Mouse (Mus musculus): ENCODE results near the gene P2ry2.

The P2ry2 gene

DNA sequence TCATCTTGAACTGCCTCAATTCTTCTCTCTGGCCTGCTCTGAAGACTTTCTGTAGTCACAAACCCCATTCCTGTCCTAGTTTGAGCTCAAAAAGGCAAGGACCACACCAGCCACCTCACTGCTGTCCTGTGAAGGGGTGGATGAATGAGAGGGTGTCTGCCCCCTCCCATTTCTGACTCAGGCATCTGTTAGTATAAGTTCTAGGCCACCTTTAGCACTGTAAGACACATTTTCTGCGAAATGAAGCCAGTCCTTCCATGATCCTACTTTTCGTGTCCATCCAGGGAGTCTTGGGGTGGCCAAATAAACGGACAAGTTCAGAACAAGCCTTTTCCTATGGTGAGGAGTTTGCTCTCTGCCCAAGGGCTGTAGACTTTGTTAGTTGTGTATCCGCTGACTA is at the start of gene P2ry2:
Gene P2ry2, minus strand, starts transcription at position 326 of the 400 bp plus-strand sequence.
- no peak for DNase-seq (ENCODE audit: low read depth, low spot score)

- no peak for DNase-seq (ENCODE audit: low read depth, low spot score)
Measured at GRCm38 (mm10) chr7:101062246-101062645, 49.6 kb upstream of the P2ry2 start.

DNA sequence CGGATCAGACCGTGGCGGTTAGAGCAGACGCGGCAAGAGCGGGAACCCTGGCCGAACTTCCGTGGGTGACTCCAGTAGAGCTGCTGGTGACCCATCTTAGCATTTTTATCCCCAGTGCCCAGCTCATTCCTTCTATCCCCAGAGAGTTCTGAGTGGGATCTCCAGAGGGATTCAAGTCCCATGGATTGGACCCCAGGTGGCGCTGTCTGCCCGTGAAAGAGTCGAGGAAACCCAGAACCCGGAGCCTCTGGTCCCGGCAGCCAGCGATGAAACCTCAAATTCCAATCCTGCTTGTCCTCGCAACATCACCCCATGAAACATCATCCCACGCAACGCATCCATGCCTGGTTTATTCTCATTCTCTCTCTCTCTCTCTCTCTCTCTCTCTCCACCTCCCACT is 48.7 kb upstream of the P2ry2 start:
- DNase-seq (ENCODE audit: low read depth, low spot score) = peak; percentile 64

DNA sequence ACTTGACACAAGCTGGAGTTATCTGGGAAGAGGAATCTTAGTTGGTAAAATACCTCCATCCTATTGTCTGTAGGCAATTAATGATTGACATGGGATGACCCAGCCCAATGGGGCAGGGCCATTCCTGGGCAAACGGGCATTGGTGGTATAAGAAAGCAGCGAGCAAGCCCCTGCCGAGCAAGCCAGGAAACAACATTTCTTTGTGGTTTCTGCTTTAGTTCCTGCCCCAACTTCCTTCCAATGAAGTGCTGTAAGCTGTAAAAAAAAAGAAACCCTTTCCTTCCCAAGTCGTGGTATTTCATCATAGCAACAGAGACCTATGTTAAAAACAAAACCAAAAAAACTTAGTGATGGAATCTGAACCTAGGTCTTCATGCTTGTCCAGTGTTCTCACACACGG is 47.8 kb upstream of the P2ry2 start:
- DNase-seq (ENCODE audit: low read depth, low spot score) = no peak

GRCm38 (mm10) chr7:101059188-101059587 is 46.5 kb upstream of the P2ry2 start:
- no peak for DNase-seq (ENCODE audit: low read depth, low spot score)

DNA sequence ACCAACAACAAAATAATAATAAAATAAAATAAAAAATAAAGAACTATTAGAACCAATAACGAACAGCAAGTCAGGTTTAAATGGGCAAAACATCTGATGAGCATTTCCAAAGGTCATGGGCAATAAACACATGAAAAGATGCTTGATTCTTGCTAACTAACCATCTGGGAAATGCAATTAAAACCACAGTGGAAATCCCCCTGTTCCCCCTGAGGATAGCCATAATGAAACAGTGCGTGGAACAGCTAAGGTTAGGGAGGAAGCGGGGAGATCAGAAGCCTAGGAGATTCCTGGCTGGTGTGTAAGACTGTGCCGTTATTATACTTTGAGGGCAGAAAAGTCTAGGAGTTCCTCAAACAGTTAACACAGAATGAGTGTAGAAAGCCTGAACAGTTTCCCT is 44.6 kb upstream of the P2ry2 start:
- DNase-seq (ENCODE audit: low read depth, low spot score) = no peak

DNA sequence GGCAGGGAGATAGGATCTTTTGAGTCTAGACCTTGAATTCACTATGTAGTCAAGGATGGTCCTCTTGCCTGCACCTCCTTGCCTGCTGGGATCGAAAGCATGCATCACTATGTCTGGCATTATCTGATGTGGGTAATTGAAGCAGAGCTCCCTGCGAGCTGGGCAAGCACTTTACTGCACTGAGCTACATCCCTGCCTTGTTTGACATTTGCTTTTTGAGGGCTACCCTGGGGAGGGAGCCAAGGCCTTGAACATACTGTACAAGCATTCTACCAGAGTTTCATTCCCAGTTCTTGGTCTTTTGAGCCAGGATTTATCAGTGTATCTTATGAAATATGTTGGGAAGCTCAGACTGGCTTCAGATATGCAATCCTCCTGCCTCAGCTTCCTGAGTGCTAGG is 40.5 kb upstream of the P2ry2 start:
- DNase-seq (ENCODE audit: low read depth, low spot score) = no peak

- no peak for DNase-seq (ENCODE audit: low read depth, low spot score)
Measured at GRCm38 (mm10) chr7:101051551-101052221, 39.0 kb upstream of the P2ry2 start.

GRCm38 (mm10) chr7:101050724-101051550 is 38.3 kb upstream of the P2ry2 start:
- DNase-seq (ENCODE audit: low read depth, low spot score) = no peak

DNA sequence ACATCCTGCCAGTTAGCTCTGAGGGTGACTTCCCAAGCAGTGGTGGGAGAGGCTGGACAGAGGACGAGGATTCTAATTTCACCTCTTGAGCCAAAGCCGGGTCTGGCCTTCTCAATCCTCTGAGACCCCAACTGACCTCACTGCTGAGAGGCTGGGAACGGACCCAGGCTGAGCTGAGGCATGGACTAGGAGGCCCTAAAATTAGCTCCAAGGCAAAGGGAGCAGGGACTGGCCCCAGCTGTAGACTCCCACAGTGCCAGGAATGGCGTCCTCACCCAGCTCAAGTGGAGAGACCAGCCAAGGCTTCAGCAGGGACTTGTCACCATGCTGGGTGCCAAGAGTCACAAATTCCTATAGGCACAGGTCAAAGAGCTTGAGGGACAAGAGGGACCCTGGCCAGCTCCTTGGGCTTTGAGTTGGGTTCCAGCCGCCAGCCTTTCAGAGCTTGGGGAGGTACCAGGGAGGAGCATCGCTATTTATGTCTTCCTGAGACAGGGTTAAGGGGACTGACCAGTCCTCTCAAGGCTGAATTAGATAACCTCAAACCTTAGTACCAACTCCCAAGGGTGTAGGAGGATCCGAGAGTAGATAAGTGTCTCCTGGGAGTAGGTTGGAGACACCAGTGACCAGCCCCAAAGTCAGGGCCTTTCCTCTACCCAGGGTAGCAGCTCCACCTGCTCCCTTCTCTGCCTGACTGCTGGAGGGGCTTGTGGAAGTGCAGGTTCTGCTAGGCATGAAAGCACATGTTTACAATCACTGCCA is 36.8 kb upstream of the P2ry2 start:
- DNase-seq (ENCODE audit: low read depth, low spot score) = no peak

GRCm38 (mm10) chr7:101048247-101048646 is 35.6 kb upstream of the P2ry2 start:
- DNase-seq (ENCODE audit: low read depth, low spot score) = no peak

DNA sequence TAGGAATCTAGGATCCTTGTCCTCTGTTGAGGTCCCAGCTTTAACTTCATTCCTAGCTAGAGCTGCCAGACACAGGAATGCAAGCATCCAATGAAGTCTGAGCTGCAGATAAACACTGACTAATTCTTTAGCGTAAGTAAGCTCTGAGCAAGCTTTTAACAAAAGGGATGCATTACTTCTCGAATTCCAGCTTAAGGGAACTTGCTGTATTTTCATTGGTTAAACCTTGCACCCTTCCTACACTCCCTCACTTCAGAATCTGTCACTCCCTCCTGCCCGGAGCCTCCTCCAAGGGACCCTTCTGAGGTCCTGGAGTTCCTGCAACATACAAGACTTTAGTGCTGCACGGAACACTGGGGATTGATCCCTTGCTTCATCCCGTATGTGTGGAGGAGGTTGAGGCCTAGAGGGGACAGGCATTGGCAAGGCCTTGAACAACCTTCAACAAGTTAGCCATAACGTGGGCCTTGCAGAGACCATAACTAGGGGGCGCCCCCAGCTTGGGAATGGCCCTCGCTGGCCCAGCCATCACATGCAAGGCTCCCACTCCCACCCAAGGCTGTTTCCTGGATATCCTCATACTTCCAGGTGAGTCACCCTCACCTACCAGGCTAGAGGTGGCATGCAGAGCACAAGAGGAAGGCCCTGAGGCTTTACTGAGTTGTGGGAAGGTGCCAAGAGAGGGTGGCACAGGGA is 31.3 kb upstream of the P2ry2 start:
- DNase-seq (ENCODE audit: low read depth, low spot score) = no peak

- DNase-seq (ENCODE audit: low read depth, low spot score) = no peak
Measured at GRCm38 (mm10) chr7:101041977-101042749, 29.5 kb upstream of the P2ry2 start.

- DNase-seq (ENCODE audit: low read depth, low spot score) = no peak
Measured at GRCm38 (mm10) chr7:101041544-101041943, 28.9 kb upstream of the P2ry2 start.

DNA sequence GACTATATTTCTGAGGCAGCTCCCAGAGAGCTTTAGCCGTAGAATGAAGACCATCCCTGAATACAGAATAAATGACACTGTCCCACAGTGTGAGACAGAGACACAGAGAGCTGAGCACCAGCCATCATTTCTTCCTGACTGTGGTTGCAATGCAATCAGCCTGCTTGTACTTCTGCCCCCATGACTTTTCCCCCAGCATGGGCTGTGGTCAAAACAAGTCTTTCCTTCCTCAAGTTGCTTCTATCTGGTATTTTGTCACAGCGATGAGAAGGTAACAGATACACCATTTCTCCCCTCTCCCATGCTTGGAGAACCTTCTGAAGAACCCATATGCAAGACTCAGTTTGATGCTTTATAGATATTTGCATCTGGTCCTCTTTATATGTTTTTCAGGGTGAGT is 20.7 kb upstream of the P2ry2 start:
- no peak for DNase-seq (ENCODE audit: low read depth, low spot score)

DNA sequence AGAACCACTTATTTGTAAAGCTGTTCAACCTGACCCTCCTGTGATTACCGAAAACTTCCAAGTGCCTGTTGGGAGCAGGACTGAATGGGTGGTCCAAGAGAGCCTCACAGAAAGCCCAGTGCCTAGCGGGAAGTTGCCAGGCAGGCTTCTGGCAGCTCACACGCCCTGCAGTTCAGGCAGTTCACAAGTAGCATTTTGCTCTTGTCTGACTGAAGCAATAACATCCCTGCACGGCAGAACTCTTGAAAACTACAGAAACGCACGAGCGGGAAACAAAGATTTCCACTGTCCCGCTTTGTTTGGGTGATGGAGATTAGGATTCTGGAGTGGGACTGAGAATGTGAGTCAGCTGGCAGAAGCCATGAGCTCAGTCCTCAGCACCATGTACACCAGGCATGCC is 18.6 kb upstream of the P2ry2 start:
- no peak for DNase-seq (ENCODE audit: low read depth, low spot score)

- no peak for DNase-seq (ENCODE audit: low read depth, low spot score)
Measured at GRCm38 (mm10) chr7:101030756-101031155, 18.1 kb upstream of the P2ry2 start.

DNA sequence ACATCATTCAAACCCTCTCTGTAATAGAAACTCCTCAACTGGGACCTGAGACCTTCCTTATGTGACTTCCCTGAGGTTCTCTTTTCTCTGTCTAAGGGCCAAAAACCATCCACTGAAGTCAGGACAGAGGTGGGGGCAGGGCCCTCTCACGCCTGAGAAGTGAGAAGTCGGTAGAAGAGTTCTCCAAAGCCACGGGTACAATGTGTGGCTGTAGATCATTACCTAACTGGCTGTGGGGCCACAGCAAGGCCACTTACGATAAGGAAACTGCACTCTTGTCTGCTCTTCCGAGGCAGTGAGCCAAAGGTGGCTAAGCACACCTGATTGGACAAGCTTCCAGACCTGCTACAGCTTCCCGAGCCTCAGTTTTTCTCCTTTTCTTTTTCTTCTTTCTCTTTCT is 16.8 kb upstream of the P2ry2 start:
- DNase-seq (ENCODE audit: low read depth, low spot score) = no peak

GRCm38 (mm10) chr7:101028991-101029390 is 16.3 kb upstream of the P2ry2 start:
- DNase-seq (ENCODE audit: low read depth, low spot score) = no peak

DNA sequence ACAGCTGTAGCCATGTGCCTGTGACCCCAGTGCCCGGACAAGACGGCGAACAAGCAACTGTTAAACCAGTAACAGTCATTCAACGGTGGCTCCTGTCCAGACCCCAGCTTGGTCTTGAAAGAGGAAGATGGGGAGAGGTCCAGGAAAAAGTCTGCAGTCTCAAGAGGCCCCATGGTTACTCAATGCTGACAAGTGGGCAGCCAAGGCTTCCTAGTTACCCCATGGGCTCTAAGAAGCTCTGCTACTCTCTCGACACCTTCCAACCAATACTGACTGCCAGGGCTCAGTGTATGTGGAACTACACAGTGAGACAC is 15.7 kb upstream of the P2ry2 start:
- DNase-seq (ENCODE audit: low read depth, low spot score) = no peak
